Mouse (Mus musculus) limb, embryonic 12.5 days (tissue): Measurements from ENCODE around the gene C77080. TPM values are rescaled to one million over a fixed set of nuclear protein-coding genes. Genes with fewer than 3 reads are reported as not detected.

Source experiments
- ATAC-seq: fragments of 200-750 bp; cut with Nextera tagmentation; 2 replicates; pipeline ENCODE4 v1.8.0; 2017; ENCODE audit warnings: low read depth, moderate TSS enrichment; ENCODE audit not compliant: insufficient number of reproducible peaks, insufficient read depth, low FRiP score, low TSS enrichment
- H3K27ac ChIP-seq: fragments of 300-500 bp; sonication (generic); 2 replicates; pipeline ENCODE4 v1.5.1; 2016; ENCODE audit warnings: mild to moderate bottlenecking, moderate library complexity
- H3K27me3 ChIP-seq: fragments of 300-500 bp; sonication (generic); 2 replicates; pipeline ENCODE4 v1.6.1; 2016; ENCODE audit warnings: mild to moderate bottlenecking, moderate library complexity
- H3K36me3 ChIP-seq: fragments of 300-500 bp; sonication (generic); 2 replicates; pipeline ENCODE4 v1.6.1; 2016; ENCODE audit warnings: mild to moderate bottlenecking, moderate library complexity
- H3K4me1 ChIP-seq: fragments of 300-500 bp; sonication (generic); replicated peaks from 2 replicates; pipeline ENCODE4 v1.6.1; 2016
- H3K4me2 ChIP-seq: fragments of 300-500 bp; sonication (generic); 2 replicates; pipeline ENCODE4 v1.6.1; 2016; ENCODE audit warnings: mild to moderate bottlenecking, moderate library complexity
- H3K4me3 ChIP-seq: fragments of 300-500 bp; sonication (generic); replicated peaks from 2 replicates; pipeline ENCODE4 v1.5.1; 2016; ENCODE audit warnings: mild to moderate bottlenecking
- H3K9ac ChIP-seq: fragments of 300-500 bp; sonication (generic); replicated peaks from 2 replicates; pipeline ENCODE4 v1.6.1; 2016; ENCODE audit warnings: mild to moderate bottlenecking, moderate library complexity
- H3K9me3 ChIP-seq: fragments of 300-500 bp; sonication (generic); 2 replicates; pipeline ENCODE4 v1.6.1; 2016; ENCODE audit warnings: mild to moderate bottlenecking, moderate library complexity
- WGBS: fragments of 180-500 bp; shearing (Covaris S2); methylation state at CpG from one replicate; pipeline ENCODE4 v1.1.7; 2016; 5-methylcytosine and 5-hydroxymethylcytosine counted together
- polyA plus RNA-seq: library from polyadenylated mRNA; unstranded; fragments of >200 nt; fragmentation: Nextera tagmentation; extraction: Ambion mirVana; gene quantifications from 2 replicates; pipeline ENCODE4 v1.2.1, GENCODE M21; 2016

Gene C77080
- polyA plus RNA-seq, result 4.6 and 5.1 TPM in 2 replicates

DNA sequence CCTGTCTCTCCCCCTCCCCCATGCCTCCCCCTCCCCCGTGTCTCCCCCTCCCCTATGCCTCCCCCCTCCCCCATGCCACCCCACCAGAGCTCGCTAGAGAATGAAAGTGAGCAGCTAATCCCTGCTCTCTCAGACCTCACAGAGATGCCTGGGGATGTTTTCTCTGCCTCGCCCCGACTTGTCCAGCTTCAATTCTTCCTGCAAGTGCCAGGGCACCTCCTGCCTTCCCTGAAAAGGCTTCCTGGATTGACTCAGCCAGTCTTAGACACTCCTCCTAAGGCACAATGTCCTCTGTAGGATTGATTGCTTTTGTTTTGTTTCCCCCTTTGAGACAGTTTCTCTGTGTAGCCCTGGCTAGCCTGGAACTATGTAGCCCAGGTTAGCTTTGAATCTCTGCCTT, at the start of gene C77080:
TSS of gene C77080 (minus strand) at position 209 of the 400 bp plus-strand sequence.
- H3K4me1 ChIP-seq, result peaks cover 26% of the 10 kb centered on the region
- 14% methylated on average over 2 of the region's 4 CpGs for WGBS
- peaks cover 4% of the 10 kb centered on the region; the same call in 1 of the 2 replicates for H3K27me3 ChIP-seq
- H3K9ac ChIP-seq, result peak within 1 kb of the TSS; percentile 34; the same call in 1 of the 2 replicates
- no peaks in the 10 kb centered on the region for H3K36me3 ChIP-seq
- H3K4me2 ChIP-seq, result no peak within 1 kb of the TSS
- H3K27ac ChIP-seq, result no peak within 1 kb of the TSS
- no peak for ATAC-seq
- H3K4me3 ChIP-seq, result no peak within 1 kb of the TSS
- H3K9me3 ChIP-seq, result no peaks in the 10 kb centered on the region

DNA sequence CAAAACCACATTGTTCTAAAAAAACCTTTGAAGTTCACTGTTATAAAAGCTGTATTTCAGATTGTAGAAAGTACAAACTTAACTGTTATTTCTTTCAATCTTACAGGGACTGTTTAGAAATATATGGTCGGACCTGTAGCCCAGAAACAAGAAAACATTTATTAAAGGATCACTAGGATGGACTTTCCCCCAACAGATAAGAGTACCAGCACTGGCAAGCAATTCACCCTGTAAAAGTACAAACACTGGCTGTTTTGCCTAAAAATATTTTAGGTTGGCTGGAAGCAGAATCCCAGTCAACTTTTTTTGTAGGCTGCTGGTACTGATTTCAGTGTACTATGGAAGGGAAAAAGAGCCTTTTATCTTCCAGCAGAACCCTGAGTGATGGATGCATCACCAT, 46.7 kb upstream of the C77080 start:
- 94% methylated on average over 1 of the region's 1 CpGs for WGBS
- Histone ChIP-seq H3K9ac (no peak overlapping the region), H3K4me3 (no peak overlapping the region), H3K4me2 (no peak overlapping the region), H3K4me1 (peaks cover 7% of the 10 kb centered on the region), H3K27me3 (no peaks in the 10 kb centered on the region), H3K9me3 (no peaks in the 10 kb centered on the region), H3K36me3 (peaks cover 76% of the 10 kb centered on the region), H3K27ac (no peak overlapping the region)
- ATAC-seq, result no peak

DNA sequence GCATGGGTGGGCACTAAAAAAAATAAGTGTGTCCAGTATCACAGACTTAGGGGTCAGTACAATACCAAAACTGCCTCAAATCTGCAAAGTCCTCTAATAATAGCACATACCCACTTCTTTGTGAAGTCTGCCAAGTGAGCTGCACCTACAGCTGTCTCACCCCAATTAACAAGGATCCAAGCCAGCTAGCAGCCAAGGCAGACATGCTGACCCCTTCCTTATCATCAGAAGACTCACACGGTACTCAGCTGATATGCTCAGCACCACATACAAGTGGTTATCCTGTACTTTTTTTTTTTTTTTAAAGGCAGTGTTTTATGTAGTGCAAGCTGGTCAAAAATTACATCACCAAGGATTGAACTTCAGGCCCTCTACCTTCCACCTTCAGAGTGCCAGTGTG, 43.1 kb upstream of the C77080 start:
- ATAC-seq, result no peak
- 71% methylated on average over 1 of the region's 1 CpGs for WGBS

DNA sequence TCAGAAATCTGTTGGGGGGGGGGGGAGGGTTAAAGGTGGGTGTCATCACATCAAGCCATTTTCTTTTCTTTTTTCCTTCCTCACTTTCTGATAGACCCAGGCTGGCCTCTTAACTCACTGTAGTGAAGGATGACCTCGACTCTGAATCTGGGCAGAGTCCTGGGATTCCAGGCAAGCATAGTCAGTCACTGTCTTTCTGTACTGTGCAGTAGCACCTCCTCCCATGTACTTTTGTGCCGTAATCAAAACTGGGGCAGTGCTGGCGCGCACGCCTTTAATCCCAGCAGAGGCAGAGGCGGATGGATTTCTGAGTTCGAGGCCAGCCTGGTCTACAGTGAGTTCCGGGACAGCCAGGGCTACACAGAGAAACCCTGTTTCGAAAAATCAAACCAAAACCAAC, 42.6 kb upstream of the C77080 start:
- Histone ChIP-seq H3K27ac (no peak overlapping the region), H3K36me3 (peaks cover 35% of the 10 kb centered on the region), H3K9me3 (0 out of 2 replicates have a peak, but pooled peaks cover 12% of the 10 kb centered on the region), H3K4me3 (no peak overlapping the region), H3K9ac (no peak overlapping the region), H3K4me1 (peaks cover 7% of the 10 kb centered on the region), H3K27me3 (no peaks in the 10 kb centered on the region), H3K4me2 (no peak overlapping the region)
- ATAC-seq, result no peak
- WGBS, result 89% methylated on average over 9 of the region's 9 CpGs

More for the DNA sequence above, 43.1 kb upstream of the C77080 start:
- 0 out of 2 replicates have a peak, but pooled peaks cover 12% of the 10 kb centered on the region for H3K9me3 ChIP-seq
- H3K9ac ChIP-seq, result no peak overlapping the region
- no peaks in the 10 kb centered on the region for H3K27me3 ChIP-seq
- H3K4me3 ChIP-seq, result no peak overlapping the region
- no peak overlapping the region for H3K27ac ChIP-seq
- H3K36me3 ChIP-seq, result peaks cover 40% of the 10 kb centered on the region
- H3K4me1 ChIP-seq, result peaks cover 7% of the 10 kb centered on the region
- H3K4me2 ChIP-seq, result no peak overlapping the region

DNA sequence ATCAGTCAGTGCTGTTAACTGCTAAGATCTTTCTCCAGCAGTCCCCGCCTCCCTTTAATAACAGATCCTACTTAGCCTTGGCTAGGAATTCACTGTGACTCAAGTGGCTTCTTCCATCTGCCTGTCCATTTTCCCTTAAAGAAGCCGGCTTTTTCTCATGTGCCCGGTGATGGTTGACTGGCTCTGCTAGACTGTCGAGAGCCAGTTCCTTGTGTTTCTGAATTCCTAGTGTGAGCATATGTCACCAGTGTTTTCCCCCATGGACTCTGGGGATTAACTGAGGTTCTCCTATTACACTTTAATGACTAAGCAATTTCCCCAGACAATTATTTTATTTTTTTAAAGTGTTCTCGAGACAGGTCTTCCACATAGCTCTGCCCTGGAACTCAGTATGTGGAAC, 42.2 kb upstream of the C77080 start:
- Histone ChIP-seq H3K4me3 (no peak overlapping the region), H3K27ac (no peak overlapping the region), H3K4me2 (no peak overlapping the region), H3K36me3 (peaks cover 31% of the 10 kb centered on the region), H3K4me1 (peaks cover 8% of the 10 kb centered on the region), H3K27me3 (no peaks in the 10 kb centered on the region), H3K9ac (no peak overlapping the region), H3K9me3 (0 out of 2 replicates have a peak, but pooled peaks cover 12% of the 10 kb centered on the region)
- no peak for ATAC-seq
- 68% methylated on average over 5 of the region's 5 CpGs for WGBS

DNA sequence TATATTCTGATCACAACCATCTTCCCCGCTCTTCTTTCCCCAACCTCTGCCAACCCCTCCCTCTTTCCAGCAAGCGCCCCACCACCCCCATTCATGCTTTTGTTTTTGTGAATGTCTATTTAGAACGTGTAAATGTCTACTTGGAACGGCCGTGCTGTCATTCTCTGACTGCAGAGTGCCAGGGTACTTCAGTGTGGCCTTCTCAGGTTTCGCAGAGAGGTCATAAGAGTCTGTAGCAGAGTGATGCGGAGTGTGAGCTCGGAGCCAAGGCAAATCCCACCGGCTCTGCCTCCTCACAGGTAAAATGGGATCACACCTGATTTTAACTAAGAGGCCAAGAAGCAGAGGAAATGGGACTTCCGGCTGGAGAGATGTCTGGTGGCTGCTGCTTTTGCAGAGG, 37.9 kb upstream of the C77080 start:
- Histone ChIP-seq H3K4me1 (peaks cover 17% of the 10 kb centered on the region), H3K36me3 (no peaks in the 10 kb centered on the region), H3K27me3 (0 out of 2 replicates have a peak, but pooled peaks cover 4% of the 10 kb centered on the region), H3K9ac (no peak overlapping the region), H3K27ac (no peak overlapping the region), H3K4me3 (no peak overlapping the region), H3K9me3 (0 out of 2 replicates have a peak, but pooled peaks cover 12% of the 10 kb centered on the region), H3K4me2 (no peak overlapping the region)
- WGBS, result 49% methylated on average over 10 of the region's 10 CpGs
- no peak for ATAC-seq

DNA sequence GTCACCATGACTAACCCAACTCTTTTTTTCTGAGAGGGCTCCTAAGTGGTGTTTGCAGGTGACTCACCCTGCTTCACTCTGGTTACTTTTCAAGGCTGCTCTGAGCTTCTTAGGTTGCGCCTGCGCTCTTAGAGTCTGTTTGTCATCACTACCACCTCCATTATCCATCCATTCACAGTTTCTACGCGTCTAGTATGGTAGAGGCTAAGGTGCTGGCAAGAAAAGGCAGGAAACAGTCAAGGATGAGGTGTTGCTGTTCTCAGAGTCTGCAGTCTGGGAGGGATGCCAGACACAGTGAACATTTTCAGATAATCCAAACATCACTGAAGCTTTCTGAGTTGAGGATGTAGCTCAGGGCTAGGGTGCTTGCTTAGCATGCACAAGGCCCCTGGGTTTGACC, 36.5 kb upstream of the C77080 start:
- H3K36me3 ChIP-seq, result no peaks in the 10 kb centered on the region
- WGBS, result 89% methylated on average over 4 of the region's 4 CpGs
- no peak overlapping the region for H3K27ac ChIP-seq
- H3K4me1 ChIP-seq, result peaks cover 16% of the 10 kb centered on the region
- H3K9me3 ChIP-seq, result 0 out of 2 replicates have a peak, but pooled peaks cover 12% of the 10 kb centered on the region
- no peak overlapping the region for H3K4me3 ChIP-seq
- H3K4me2 ChIP-seq, result no peak overlapping the region
- ATAC-seq, result no peak
- H3K27me3 ChIP-seq, result 0 out of 2 replicates have a peak, but pooled peaks cover 15% of the 10 kb centered on the region
- no peak overlapping the region for H3K9ac ChIP-seq

DNA sequence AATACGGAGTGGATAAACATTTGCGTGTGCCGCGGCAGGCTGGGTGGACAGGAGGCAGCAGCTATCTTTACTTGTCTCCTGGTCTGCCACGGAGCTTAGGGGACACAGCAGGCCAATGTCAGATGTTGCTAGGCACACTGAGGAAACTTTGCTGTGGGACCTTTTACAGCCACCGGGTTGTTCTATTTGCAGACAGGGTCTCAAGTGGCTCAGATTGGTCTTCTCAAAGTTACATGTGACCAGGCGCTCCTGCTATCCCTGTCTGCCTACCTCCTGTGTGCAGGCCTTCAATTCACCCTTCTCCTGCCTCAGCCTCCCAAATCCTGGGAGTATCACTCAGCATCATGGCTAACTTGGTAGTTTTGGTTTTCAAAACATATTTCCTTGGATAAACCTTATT, 34.9 kb upstream of the C77080 start:
- H3K27me3 ChIP-seq, result 0 out of 2 replicates have a peak, but pooled peaks cover 16% of the 10 kb centered on the region
- no peak for ATAC-seq

DNA sequence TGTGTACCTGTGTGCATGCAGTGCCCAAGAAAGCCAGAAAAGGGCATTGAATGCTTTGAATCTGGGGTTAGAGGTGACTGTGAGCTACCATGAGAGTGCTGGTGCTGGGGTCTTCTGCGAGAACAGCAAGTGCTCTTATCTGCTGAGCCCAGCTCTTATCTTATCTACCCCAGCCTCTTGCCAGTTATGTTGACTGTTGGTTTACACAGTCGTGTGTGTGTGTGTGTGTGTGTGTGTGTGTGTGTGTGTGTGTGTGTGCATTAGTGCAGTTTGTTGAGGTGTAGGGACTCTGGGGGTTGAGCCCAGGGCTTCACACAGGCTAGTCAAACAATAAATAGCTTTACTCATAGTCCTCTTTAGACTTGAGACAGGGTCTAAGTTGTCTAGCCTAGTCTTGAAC, 34.0 kb upstream of the C77080 start:
- H3K4me3 ChIP-seq, result no peak overlapping the region
- no peaks in the 10 kb centered on the region for H3K36me3 ChIP-seq
- H3K4me1 ChIP-seq, result peaks cover 16% of the 10 kb centered on the region
- H3K9ac ChIP-seq, result no peak overlapping the region
- H3K4me2 ChIP-seq, result no peak overlapping the region
- ATAC-seq, result no peak
- no peak overlapping the region for H3K27ac ChIP-seq
- WGBS, result 74% methylated on average over 2 of the region's 2 CpGs
- no peaks in the 10 kb centered on the region for H3K9me3 ChIP-seq
- H3K27me3 ChIP-seq, result 0 out of 2 replicates have a peak, but pooled peaks cover 16% of the 10 kb centered on the region

More for the DNA sequence above, 34.9 kb upstream of the C77080 start:
- no peaks in the 10 kb centered on the region for H3K36me3 ChIP-seq
- no peak overlapping the region for H3K4me3 ChIP-seq
- WGBS, result 90% methylated on average over 7 of the region's 7 CpGs
- H3K4me2 ChIP-seq, result no peak overlapping the region
- H3K9ac ChIP-seq, result no peak overlapping the region
- H3K4me1 ChIP-seq, result peaks cover 16% of the 10 kb centered on the region
- 0 out of 2 replicates have a peak, but pooled peaks cover 5% of the 10 kb centered on the region for H3K9me3 ChIP-seq
- H3K27ac ChIP-seq, result no peak overlapping the region

DNA sequence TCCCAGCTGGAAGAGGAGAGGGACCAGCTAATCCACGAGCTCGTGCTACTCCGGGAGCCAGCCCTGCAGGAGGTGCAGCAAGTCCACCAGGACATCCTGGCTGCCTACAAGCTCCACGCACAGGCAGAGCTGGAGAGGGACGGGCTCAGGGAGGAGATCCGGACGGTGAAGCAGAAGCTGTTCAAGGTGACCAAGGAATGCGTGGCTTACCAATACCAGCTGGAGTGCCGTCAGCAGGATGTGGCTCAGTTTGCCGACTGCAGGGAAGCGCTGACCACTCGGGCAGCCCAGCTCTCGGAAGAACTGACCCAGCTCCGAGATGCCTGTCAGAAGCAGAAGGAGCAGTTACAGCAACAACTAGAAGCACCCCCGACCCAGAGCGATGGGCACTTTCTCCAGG, 32.5 kb upstream of the C77080 start:
- no peaks in the 10 kb centered on the region for H3K9me3 ChIP-seq
- peaks cover 16% of the 10 kb centered on the region for H3K4me1 ChIP-seq
- 33% methylated on average over 16 of the region's 16 CpGs for WGBS
- peak overlapping the region; percentile 31 for H3K4me2 ChIP-seq
- H3K9ac ChIP-seq, result no peak overlapping the region; the same call in 1 of the 2 replicates
- no peak overlapping the region for H3K4me3 ChIP-seq
- no peaks in the 10 kb centered on the region for H3K36me3 ChIP-seq
- ATAC-seq, result no peak
- H3K27me3 ChIP-seq, result peaks cover 16% of the 10 kb centered on the region; the same call in 1 of the 2 replicates
- 0 out of 2 replicates have a peak overlapping the region, but pooled peaks have one; percentile 45 for H3K27ac ChIP-seq

DNA sequence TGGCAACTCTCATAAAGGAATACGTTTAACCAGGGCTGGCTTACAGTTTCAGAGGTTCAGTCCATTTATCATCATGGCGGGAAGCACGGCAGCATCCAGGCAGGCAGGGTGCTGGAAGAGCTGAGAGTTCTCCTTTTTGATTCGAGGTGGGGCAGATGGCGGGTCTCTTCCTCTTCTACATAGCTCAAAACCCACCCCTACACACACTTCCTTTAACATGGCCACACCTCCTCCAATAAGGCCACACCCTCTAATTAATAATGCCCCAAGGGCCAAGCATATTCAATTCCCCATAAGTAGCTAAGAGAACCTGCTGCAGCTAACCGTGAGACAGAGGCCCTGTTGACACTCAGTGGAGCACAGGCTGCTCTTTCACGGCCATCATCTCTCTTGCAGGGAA, 31.6 kb upstream of the C77080 start:
- no peaks in the 10 kb centered on the region for H3K36me3 ChIP-seq
- peaks cover 9% of the 10 kb centered on the region for H3K4me1 ChIP-seq
- no peak overlapping the region for H3K27ac ChIP-seq
- no peak for ATAC-seq
- peak overlapping the region; percentile 31; the same call in 1 of the 2 replicates for H3K4me2 ChIP-seq
- 68% methylated on average over 7 of the region's 7 CpGs for WGBS
- H3K9ac ChIP-seq, result no peak overlapping the region
- H3K27me3 ChIP-seq, result peaks cover 25% of the 10 kb centered on the region
- no peak overlapping the region for H3K4me3 ChIP-seq
- H3K9me3 ChIP-seq, result no peaks in the 10 kb centered on the region

DNA sequence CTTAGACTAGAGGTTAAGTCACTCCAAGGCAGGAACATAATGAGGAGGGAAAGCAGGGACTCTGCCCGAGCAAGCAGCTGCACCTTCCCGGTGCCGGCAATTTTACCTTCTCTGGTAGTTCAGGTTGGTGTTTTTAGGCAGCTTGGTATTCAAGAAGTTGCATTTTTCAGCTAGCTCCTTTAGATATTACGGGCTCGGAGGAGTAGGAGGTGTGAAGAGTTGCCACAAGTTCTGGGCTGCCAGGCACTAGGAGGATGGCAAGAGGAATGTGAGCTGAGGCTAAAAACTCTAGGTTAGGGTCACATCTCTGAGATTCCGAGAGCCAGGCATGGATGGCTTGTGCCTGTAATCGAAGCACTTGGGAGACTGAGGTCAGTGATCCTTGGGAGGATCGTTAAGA, 28.5 kb upstream of the C77080 start:
- Histone ChIP-seq H3K4me3 (no peak overlapping the region), H3K27me3 (peaks cover 49% of the 10 kb centered on the region), H3K9ac (no peak overlapping the region), H3K9me3 (no peaks in the 10 kb centered on the region), H3K27ac (no peak overlapping the region), H3K36me3 (no peaks in the 10 kb centered on the region), H3K4me2 (no peak overlapping the region), H3K4me1 (peaks cover 23% of the 10 kb centered on the region)
- 86% methylated on average over 8 of the region's 8 CpGs for WGBS
- ATAC-seq, result no peak
